Mouse (Mus musculus) liver, postnatal 0 days (tissue): ENCODE data around the gene Hic1.

Experiments
- CTCF ChIP-seq: sonication (generic); IDR thresholded peaks from 2 replicates; pipeline ENCODE4 v1.5.1; 2016; ENCODE audit warnings: antibody characterized with exemption, low read depth
- EP300 ChIP-seq: IDR thresholded peaks from 2 replicates; pipeline ENCODE4 v1.6.1; 2016; ENCODE audit warnings: antibody characterized with exemption, low read depth, mild to moderate bottlenecking

DNA sequence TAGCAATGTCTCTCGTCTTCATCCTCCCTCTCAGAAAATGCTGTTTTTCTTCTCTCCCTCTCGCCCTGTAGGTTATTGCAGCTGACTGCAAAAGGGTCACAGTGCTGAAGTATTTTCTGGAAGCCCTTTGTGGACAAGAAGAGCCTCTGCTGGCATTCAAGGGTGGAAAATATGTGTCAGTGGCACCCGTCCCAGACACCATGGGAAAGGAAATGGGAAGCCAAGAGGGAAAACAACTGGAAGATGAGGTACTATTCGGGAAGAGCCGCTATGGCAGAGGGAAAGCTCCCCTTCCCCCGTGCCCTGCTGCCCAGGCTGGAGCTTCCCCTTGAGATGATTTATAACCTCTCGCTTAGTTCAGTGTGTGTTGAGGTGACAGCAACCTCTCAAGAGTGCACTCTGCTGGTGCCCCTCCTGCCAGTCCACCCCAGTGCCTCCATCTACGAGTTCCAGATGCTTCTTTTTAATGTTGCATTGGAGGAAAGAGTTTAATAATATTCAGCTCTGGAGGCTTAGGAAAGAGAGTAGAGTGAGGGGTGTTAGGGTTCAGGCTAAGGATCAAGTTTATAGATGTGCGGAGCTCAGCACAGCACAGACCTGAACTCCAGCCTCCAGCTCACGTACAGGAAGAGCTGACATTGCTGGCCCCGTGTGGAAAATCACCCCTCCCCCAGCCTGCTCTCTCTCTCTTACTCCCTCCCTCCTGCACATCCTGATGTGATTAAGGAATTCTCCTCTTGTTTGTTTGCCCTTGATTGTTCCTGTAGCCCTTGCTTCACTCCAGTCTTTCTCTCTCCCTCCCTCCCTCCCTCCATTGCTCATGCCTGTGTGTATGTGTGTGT, 30.0 kb downstream of the Hic1 start:
- TF ChIP-seq EP300 (0 out of 2 replicates have a peak, but pooled peaks have one; percentile 21), CTCF (0 out of 2 replicates have a peak, but pooled peaks have one; percentile 3)
